Mouse (Mus musculus) testis, adult 2 months (tissue): Measurements from ENCODE around the gene Tenm4. TPM values are rescaled to one million over a fixed set of nuclear protein-coding genes. Genes with fewer than 3 reads are reported as not detected.
"Not testable (repeated sequence)": the region's sequence is repeated elsewhere in the genome, so short reads cannot be mapped to it uniquely, and the experiment has no call there.

Source experiments
- H3K27ac ChIP-seq: fragments of 200-500 bp; 2 replicates; pipeline ENCODE4 v1.5.1; 2012; ENCODE audit warnings: low read depth, low read length; ENCODE audit not compliant: control insufficient read depth, insufficient read depth
- H3K27me3 ChIP-seq: fragments of 200-500 bp; 2 replicates; pipeline ENCODE4 v1.6.1; 2012; ENCODE audit warnings: mild to moderate bottlenecking, low read length, moderate library complexity; ENCODE audit not compliant: control insufficient read depth, insufficient read depth
- H3K36me3 ChIP-seq: fragments of 200-500 bp; 2 replicates; pipeline ENCODE4 v1.6.1; 2012; ENCODE audit warnings: mild to moderate bottlenecking, low read length; ENCODE audit not compliant: control insufficient read depth, insufficient read depth
- H3K4me1 ChIP-seq: fragments of 200-500 bp; 2 replicates; pipeline ENCODE4 v1.6.1; 2012; ENCODE audit warnings: low read length; ENCODE audit not compliant: control insufficient read depth, insufficient read depth
- H3K4me3 ChIP-seq: fragments of 200-500 bp; 2 replicates; pipeline ENCODE4 v1.5.1; 2012; ENCODE audit warnings: low read depth, mild to moderate bottlenecking, low read length, moderate library complexity, mixed read lengths; ENCODE audit not compliant: control insufficient read depth
- CTCF ChIP-seq: fragments of 200-500 bp; IDR thresholded peaks from 2 replicates; pipeline ENCODE4 v1.5.1; 2012; ENCODE audit warnings: low read depth, mild to moderate bottlenecking, inconsistent platforms, low read length, moderate library complexity; ENCODE audit not compliant: control insufficient read depth, insufficient read depth, insufficient replicate concordance
- POLR2A ChIP-seq: fragments of 200-500 bp; IDR thresholded peaks from 2 replicates; pipeline ENCODE4 v1.6.1; 2012; ENCODE audit warnings: low read depth, mild to moderate bottlenecking, inconsistent platforms, low read length, moderate library complexity; ENCODE audit not compliant: control insufficient read depth
- polyA plus RNA-seq: library from polyadenylated mRNA; depleted of rRNA; stranded (reverse); fragments of >200 nt; gene quantifications from 2 replicates; pipeline ENCODE4 v1.2.3, GENCODE M21; 2012

The Tenm4 gene
- polyA plus RNA-seq, 1 experiment = 2.3 TPM

GRCm38 (mm10) chr7:96943715-96944377 is 772.8 kb downstream of the Tenm4 start:
- Histone ChIP-seq H3K27ac (no peak overlapping the region), H3K4me3 (no peak overlapping the region), H3K36me3 (no peaks in the 10 kb centered on the region), H3K27me3 (no peaks in the 10 kb centered on the region), H3K4me1 (no peaks in the 10 kb centered on the region)
- TF ChIP-seq POLR2A = no peak
- no peak for TF ChIP-seq CTCF

- H3K27me3 ChIP-seq, H3K27ac ChIP-seq, H3K36me3 ChIP-seq, H3K4me1 ChIP-seq: not testable (repeated sequence)
- peak overlapping the region; percentile 58 for H3K4me3 ChIP-seq
Measured at GRCm38 (mm10) chr7:96946501-96946900, 775.5 kb downstream of the Tenm4 start.

- TF ChIP-seq POLR2A = peak; percentile 98
- TF ChIP-seq CTCF = no peak
- Histone ChIP-seq H3K4me3 (peak within 1 kb of the TSS; percentile 96), H3K4me1 (no peaks in the 10 kb centered on the region), H3K36me3 (no peaks in the 10 kb centered on the region), H3K27me3 (no peaks in the 10 kb centered on the region), H3K27ac (peak within 1 kb of the TSS; percentile 93)
Measured at GRCm38 (mm10) chr7:96951281-96952051, 780.4 kb downstream of the Tenm4 start, which contains the start of gene Nars2. TSS of gene Nars2 (plus strand) at chr7:96951505.

- H3K36me3 ChIP-seq = no peaks in the 10 kb centered on the region
- peak overlapping the region; percentile 96 for H3K4me3 ChIP-seq
- no peaks in the 10 kb centered on the region for H3K4me1 ChIP-seq
- peak overlapping the region; percentile 26; the same call in 1 of the 2 replicates for H3K27ac ChIP-seq
- TF ChIP-seq CTCF (no peak), POLR2A (no peak)
- H3K27me3 ChIP-seq = no peaks in the 10 kb centered on the region
Measured at GRCm38 (mm10) chr7:96952094-96952493, 781.0 kb downstream of the Tenm4 start.

GRCm38 (mm10) chr7:96959168-96959567 is 788.1 kb downstream of the Tenm4 start:
- no peaks in the 10 kb centered on the region for H3K4me1 ChIP-seq
- TF ChIP-seq POLR2A (no peak), CTCF (no peak)
- no peaks in the 10 kb centered on the region; the same call in 1 of the 2 replicates for H3K36me3 ChIP-seq
- H3K4me3 ChIP-seq = no peak overlapping the region
- H3K27ac ChIP-seq = no peak overlapping the region
- H3K27me3 ChIP-seq = no peaks in the 10 kb centered on the region
